Mouse (Mus musculus) thymus, adult 2 months (tissue): Measurements from ENCODE around the gene Zscan21.

ENCODE experiments used
- CTCF ChIP-seq: fragments of 200-500 bp; IDR thresholded peaks from 2 replicates; pipeline ENCODE4 v1.5.1; 2012; ENCODE audit warnings: mild to moderate bottlenecking, control low read depth, low read length, moderate library complexity, borderline replicate concordance; ENCODE audit not compliant: control insufficient read depth, poor library complexity, insufficient read depth; ENCODE audit errors: extremely low read depth
- POLR2A ChIP-seq: fragments of 200-500 bp; IDR thresholded peaks from 2 replicates; pipeline ENCODE4 v1.6.1; 2012; ENCODE audit warnings: mild to moderate bottlenecking, low read length, control low read depth, moderate library complexity; ENCODE audit not compliant: control insufficient read depth, poor library complexity, insufficient read depth; ENCODE audit errors: extremely low read depth

GRCm38 (mm10) chr5:138086842-138087241 is 29.9 kb upstream of the Zscan21 start:
- no peak for TF ChIP-seq POLR2A
- no peak for TF ChIP-seq CTCF
